Mouse (Mus musculus) ES-Bruce4 (cell line): ENCODE results near the gene Itgav.

Source experiments
- CTCF ChIP-seq: IDR thresholded peaks from one replicate; pipeline ENCODE4 v1.8.1; 2011; ENCODE audit warnings: low read depth, low read length
- EP300 ChIP-seq: IDR thresholded peaks from 2 replicates; pipeline ENCODE4 v1.6.1; 2011; ENCODE audit warnings: low read depth, low read length; ENCODE audit not compliant: insufficient read depth
- POLR2A ChIP-seq: IDR thresholded peaks from one replicate; pipeline ENCODE4 v1.8.1; 2011; ENCODE audit warnings: low read length; ENCODE audit not compliant: insufficient read depth

- TF ChIP-seq POLR2A: no peak
- TF ChIP-seq CTCF: no peak
- no peak for TF ChIP-seq EP300
Measured at GRCm38 (mm10) chr2:83828895-83829539, 104.8 kb downstream of the Itgav start.
